Mouse (Mus musculus): Measurements from ENCODE around the gene Nedd9.
A peak's percentile ranks its signal among the peaks of the same experiment; 100 is the strongest.

Gene Nedd9

DNA sequence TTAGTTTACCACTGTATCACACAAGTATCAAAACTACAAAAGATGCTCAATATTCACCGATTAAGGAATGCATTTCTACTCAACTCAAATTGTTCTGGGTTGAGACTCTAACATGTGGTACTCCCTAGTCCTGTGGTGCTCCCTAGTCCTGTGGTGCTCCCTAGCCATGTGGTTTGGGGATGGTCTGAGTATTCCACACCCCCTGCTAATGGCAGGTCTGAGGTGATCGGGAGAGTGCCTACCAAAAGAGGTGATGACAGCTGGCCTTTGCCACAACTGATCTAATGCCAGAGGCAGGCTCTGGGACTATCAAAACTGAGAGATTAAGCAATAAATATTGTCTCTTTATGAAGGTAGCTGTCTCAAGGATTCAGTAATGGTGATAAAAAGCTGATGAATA is 149.8 kb downstream of the Nedd9 start:
- DNase-seq: no peak

DNA sequence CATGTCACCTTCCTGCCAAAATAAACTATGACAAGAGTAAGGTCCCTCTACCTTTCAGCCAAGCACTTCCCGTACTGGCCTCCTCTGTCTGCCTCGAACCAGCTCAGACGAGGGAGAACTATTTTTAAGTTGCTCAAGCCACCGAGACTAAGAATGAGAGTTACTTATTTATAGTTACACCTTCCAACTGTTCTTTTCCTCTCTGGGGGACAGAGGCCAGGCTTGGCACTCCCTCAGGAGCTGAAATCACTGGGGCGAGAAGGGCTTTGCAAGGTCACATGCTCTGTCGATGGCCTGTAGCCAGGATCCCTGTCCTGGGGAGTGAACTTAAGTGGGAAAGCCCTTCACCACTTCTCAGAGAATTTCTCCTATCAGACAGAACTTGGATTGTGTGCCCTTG is 150.9 kb downstream of the Nedd9 start:
- DNase-seq: no peak

DNA sequence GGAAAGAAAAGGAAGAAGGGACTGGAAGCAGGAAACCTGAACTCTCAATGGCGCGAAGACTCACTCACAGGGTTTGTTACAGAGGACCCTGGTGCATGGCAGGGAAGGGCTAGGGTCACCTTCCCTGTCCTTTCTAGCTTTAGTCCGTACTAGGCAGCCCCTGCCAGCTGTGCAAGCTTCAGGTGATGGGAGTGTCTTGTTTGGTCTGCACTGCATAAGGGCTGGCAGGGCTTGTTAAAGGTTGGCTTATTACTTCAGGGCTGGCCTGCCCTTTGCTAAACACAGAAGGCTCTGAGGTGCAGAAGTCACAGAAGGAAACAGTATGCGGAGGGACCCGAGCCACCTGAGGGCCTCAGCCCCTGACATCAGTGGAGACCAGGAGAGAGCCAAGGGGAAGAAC is 151.4 kb downstream of the Nedd9 start:
- no peak for DNase-seq

DNA sequence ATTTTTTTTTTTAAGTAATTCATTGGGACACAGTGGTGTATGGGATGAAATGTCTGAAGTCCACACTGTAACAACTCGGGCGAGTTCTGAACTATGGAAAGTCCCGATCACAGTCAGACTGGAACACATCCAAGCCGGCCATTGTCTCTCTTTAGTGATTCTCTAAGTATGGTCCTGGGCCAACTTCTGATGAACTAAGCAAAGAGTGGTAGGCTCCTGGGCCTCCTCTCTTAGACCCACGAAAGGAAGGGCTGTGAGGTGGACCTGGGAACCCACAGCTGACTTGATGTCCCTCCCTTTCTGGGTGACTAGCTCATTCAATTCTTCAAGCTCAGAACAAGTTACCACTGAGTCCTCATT is 152.5 kb downstream of the Nedd9 start:
- no peak for DNase-seq

DNA sequence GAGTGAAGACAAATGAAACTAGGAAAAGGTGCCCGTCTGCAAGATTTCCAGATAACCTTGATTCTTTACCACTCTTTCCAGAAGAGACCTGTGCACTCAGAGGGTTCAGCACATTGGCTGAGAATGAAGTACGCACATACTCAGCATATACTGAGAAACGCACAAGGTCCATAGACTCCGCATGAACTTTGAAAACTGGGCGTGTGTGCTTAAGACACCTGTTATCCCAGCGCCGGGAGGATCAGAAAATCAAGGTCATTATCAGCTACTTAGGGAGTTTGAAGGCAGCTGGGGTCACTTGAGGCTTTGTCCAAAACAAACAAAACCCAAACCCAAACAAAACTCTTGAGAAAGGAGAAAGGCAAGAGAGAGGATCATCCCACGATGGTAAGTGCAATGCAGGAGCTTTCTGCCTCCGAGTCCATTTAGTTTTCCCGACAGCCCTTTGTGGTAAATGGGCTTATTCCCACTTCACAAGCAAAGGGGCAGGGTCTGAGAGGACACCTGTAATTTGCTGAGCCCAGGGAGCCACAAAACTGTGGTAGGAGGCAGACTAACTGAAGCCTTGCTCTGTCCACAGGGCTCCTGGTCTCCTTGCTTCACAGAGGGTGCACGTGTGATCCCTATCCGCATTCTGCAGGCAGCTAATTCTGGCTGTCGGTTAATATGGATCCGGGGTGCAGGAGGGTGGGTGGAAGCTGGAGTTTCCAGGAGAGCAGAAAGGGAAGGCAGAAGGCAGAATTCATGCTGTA is 153.1 kb downstream of the Nedd9 start:
- no peak for DNase-seq

DNA sequence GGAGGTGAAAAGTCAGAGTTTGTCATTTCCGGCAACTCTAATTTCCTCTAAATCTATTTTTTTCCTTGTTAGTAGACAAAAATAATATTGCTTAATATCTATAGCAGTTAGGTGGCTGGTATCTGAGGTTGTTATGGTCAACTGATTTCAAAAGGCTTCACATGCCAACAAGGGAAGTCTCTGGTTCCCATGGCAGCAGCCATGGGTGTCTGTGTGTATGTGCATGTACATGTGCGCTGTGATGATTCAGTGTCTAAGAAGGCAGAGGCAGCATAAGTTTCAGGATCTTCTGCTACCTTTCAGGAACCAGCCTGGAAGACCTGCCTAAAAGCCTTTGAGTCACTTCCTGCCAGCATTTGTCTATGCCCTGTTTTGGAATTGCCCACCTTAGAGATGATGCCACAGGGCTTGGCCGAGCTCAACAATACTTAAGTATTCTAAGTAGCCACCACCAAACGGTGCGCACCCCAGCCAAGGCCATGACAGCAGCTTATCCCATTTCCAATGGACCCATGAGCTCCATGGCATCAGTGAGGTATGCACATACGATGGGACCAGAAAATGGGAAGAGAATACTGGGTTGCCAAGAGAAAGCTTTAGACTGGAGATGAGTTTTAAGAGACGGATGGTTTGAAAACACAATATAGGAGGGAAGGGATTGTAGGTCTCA is 155.4 kb downstream of the Nedd9 start:
- DNase-seq: no peak

DNA sequence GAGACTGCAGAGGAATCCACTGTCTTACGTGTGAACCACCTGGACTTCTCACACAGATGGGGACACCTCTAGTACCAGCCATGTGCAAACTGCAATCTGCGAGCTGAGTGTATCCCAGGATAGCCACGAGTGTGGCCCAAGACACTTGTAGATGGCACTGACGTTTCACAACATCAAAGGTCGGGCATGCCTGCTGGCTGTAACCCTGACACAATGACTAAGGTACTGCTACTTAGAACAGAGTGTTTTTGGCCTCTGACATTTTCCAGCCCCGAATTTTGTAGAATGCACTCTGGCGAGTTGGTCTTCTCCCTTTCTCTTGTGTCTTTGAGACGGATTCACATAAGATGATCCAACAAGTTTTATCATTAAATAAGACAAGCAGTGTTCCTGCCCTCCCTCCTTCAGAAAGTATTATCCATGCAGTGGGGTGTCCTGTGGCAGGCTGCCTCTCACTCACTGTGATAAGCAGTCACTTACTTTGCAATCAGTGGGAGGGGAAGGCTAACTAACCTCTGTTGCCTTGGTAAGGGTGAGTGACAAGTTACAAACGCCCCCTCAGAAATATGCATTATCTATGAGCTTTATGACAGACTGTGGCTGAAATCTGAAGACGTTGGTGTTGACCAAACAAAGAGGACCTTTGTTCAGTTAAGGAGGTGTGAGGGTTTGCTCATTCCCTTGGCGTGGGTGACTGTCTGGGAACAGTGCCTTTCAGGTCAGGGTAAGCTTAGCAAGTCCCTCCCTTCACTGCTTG is 156.4 kb downstream of the Nedd9 start:
- no peak for DNase-seq

DNA sequence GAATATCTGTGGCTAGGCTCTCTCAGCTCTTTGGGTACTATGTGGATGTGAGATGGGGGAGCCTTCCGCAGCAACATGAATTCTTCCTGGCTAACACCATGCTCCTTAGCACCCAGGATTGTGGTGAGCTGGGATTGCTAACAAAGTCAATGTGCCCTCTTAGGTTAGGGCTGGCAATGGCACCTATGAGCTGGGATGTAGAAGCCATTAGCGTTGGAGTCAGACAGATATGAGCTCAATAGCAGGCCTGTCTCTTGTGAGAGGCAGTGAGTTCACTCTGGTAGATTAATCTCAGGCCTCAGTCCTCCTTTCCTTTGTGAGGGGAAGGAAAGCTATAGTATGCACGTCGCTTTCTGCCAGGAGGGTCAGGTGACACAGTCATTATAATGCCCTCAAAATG is 157.1 kb downstream of the Nedd9 start:
- no peak for DNase-seq

DNA sequence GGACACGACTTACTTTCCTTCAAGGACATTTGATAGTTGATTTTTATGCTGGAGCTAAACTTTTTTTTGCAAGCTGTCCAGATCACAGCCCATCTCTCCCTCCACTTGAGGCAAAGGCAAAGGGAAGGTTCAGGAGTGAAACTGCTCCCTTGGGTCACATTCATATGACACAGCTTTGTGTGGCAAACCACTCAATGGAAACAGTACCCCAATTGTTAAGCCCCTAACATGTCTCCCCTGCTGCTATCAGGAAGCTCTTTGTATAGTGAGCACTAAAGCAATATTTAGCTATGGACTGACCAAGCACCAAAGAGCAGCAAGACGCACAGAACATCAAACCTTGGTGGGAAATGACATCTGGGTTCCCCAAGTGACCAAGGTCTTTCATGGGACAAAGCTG is 158.7 kb downstream of the Nedd9 start:
- DNase-seq: no peak

DNA sequence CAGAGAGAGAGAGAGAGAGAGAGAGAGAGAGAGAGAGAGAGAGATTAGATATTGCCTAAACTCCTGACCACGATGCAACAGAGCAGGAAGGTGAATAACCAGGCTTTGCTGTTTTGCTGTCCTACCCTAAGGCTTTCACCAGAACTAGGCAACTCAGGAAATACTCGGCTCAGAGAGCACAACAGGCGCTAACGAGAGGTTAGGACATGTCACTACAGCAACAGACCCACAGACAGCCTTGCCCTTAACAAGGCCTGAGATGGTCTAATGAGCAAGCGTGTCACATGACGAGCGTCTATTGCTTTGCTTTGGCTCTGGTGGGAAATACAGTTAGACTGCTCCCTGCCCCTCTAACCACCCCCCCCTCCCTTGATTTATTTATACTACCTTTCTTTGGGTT is 159.6 kb downstream of the Nedd9 start:
- no peak for DNase-seq

DNA sequence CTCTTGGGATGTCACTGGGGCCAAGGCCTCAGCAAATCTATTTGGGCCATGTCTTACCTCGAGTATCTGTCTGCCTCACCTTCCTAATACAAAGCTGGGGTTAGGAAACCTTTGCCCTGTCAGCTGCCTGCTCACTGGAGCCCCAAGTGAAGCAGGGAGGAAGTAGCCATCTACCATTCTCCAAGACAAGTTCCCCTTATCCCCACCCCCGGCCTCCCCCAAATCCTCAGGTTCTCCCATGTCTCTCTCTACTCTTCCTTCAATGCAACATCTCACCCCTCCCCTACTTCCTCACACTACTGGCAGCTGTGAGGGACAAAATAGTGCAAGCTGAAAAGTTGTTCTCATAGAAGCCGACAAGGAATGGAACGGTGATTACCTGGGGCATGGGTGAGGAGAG is 161.0 kb downstream of the Nedd9 start:
- DNase-seq: no peak

DNA sequence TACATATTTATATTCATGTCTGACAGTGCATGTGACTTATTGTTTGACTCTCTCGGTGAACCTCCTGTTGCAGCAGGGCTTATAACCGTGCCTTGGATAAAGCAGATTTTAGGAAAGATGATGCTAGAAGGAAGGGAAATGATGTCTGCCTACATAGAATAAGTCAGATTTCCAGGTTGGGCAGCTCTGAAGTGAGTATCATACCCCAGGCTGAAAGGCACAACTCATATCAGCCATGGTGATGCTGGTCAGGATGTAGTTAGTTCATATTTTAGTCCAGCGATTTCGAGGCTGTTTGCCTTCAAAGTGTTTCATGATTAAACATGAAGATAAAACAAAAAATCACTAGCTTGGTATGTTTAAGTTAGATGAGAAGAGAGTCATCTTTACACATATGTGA is 161.8 kb downstream of the Nedd9 start:
- DNase-seq: no peak

DNA sequence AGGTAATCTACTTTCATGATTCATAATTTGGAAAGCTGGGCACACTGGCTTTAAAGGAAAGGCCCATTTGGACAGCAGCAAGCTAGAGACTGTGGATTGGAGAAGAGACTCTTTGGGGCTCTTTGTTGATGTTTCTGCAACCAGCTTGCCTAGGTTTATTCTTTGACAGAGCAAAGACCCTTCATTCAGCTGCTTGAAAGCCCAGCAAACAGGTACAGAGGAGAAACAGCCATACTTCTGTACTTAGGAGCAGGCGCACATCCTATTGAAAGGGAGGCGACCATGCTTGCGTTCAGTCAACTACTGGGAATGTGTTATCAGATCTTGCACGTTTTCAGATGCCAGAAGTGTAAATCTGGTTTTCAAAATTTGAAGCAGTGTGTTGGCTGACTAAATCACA is 162.5 kb downstream of the Nedd9 start:
- no peak for DNase-seq

DNA sequence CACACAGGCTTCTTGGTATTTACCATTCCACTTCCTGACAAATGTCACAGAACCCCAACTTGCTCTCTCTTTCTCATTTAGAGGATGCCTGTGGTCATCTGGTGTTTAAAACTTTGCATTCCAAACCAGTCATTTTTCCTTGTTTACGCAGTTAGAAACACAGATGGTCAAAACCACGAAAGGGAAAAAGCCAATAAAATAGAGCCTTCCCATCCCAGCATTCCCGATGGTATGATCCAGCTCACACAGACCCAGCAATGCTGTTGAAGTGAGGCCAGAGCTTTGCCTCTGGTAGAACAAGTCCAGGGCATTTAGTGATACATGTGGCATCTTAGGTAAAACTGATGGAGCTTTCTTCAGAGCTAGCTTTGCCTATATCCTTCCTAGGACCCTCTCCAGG is 165.7 kb downstream of the Nedd9 start:
- no peak for DNase-seq

DNA sequence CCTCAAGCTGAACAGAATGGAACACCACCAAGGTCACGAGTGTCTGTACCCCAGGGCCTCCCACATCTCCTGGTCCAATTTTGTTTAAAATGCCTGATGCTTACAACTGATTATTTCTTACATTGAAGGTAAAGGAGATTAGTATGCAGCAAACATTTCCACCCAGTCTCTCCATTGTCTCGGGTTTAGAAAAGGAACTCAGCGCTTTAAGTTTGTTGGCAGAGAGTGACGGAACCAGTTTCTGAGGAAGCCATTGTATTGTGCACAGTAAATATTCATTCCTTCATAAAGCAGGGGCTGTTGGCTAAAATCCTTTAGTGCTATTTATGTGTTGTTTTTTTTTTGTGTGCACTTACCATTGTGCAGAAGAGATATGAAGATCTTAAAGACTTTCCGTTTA is 166.4 kb downstream of the Nedd9 start:
- no peak for DNase-seq

DNA sequence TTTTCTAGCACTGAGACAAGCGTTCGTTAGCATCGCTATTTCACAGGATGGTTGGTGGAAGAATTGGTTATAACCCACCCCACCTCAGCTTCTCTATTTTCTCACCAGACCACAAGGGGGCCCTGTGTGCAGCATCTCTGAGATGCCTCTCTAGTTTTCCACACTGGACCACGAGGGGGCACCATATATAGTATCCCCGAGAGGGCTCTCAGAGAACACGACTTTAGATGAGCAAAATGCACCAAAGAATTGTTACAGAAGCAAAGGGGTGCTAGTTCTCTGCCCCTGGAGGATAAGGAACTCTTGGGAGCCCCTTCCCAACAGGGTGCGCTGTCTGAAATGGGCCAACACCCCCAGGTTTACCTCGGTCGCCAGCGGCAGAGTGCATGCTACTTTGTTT is 184.4 kb downstream of the Nedd9 start:
- DNase-seq: peak; percentile 57

DNA sequence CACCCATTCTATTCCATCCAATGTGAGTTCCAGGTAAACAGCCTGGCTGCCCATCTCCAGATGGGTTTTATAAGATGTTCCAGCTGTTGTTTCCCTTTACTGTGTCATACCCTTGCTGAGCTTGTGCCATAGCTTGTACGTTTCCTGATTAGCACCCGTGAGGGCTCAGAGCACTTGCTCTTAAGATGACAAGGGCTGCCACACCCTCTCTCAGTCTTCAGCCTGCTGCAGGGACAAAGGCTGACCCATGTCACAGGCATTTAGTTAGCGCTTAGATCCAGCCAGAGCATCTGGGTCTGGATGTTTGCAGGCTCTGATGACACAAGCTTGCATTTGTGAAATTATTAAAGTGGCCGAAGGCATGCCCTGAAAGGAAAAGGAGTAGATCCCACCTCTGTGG is 187.1 kb downstream of the Nedd9 start:
- no peak for DNase-seq

DNA sequence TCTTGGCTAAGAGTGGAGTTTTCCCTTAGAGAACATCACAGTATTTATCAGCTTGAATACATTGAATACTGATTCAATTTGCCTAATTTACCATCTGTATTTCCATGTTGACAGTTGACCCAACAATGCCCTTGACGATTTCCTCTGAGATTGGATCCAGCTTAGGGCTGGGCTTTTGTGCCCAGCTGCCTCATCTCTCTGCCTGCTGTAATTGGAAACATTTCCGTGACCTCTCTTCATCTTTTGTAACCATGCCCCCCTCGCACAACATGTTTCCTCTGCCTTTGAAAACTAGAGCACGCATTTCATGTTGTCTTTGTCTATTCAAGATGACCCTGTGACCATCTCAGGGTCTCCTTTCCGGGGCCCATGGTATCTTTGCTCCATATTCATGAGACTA is 188.2 kb downstream of the Nedd9 start:
- DNase-seq: no peak

DNA sequence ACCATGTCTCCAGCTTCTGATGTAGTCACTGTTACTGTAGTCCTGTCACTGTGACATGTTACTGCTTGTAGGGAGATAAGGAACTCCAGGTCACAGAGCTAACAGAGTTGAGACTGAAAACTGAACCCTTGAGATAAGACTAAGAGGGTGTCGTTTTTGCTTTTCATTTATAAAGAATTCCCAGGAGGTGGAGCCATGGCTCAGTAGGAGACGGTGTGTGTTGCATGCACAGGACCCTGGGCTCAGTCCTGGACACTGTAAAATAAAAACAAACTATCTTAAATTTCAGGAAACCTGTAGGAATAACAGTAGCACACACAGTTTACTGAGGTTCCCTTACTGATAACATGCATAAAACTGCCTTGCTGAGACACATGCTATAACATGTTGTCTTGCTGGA is 188.6 kb downstream of the Nedd9 start:
- no peak for DNase-seq

DNA sequence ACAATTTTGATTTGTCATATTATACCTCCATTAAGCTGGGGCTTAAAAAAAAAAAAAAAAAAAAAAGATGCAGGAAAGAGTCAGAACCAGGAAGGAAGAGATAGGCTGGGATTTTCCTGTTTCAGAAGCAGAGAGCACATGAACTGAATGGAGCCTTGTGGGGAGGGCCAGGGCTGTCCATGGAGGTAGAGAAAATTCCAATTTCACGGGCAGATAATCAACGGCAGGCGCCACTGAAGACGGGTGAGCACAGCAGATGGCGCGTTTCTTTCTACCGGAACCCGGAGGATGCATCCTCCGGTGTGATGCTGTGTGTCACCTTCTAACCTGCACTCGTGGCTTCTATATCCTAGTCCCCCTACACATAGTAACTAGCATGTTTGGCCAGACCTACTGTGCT is 190.8 kb downstream of the Nedd9 start:
- DNase-seq: no peak

DNA sequence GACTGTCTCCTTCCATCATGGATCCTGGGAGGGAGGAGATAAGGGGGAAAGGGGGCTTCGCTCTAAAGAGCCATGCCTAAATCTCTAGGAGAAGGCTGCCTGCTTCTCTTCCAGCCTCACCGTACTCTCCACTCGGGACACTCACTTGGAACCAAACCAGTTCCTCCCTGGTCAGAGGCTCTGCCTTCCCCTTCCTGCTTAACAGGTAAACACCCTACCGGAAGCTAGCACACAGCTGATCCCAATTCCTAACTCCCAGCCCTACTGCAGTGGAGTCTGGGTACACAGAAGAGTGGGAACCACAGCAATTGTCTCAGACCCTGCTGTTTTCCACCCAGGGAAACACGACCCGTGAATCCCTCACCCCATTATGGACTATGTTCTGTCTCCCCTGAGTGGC is 191.3 kb downstream of the Nedd9 start:
- no peak for DNase-seq

DNA sequence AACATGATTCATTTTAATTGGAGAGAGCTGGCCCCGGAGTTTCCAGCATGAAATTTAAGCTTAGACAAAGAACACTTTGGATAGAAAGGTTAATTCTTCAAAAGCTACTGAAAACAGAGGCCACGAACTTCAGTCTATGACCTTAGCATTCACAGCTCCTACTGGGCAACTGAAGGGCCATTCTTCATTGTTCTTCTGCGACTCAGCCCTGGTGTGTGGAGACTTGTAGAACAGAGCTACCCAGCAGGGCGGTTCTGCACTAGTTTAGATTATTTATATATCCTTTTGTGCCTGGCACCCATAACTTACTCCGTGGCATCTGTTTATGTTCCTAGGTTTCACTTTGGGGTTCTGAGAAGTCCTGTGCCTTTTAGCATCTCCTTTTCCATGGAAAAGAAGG is 193.6 kb downstream of the Nedd9 start:
- no peak for DNase-seq

DNA sequence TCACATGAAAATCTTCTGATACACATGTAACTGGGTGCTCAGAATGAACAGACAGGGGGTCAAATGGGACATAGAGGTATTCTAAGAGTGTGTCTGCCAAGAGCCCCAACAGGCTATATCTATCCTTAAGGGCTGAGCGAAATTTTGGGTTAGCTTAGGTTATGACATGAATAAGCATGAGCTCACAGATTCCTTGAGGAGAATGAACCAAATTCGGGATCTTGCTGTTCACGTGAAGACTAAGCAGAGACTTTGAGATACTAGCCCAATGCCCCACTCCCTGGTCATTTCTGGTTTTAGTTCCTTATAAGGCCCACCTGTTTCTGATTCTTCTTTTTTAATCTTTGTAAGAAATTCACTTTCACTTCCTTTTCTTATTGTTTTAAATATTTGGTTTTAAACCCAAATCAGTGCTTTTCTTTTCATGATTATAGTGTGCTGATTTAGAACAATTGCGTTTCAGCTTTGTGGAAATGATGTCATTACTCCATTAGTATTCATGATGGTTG is 195.6 kb downstream of the Nedd9 start:
- DNase-seq: no peak

DNA sequence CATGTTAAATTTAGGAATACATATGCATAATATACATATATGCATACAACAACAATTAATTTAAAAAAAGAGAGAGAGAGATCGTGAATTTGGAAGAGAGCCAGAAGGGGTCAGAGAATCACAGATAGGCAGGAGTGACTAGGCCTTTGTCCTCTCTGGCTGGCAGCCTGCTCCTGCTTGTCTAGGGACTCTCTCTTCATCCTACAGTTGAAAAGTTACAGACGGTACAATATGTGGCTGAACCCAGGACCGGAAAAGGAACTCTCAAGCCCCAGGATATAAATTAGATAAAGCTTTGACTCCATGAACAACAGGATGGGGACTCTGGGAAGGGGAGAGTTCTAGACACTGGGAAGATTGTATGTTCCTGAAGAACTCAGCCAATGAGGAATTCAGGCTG is 200.9 kb downstream of the Nedd9 start:
- no peak for DNase-seq

Data from right cerebral cortex, postnatal 25 days (tissue).